Mouse (Mus musculus) hindbrain, embryonic 11.5 days (tissue): Measurements from ENCODE around the gene Mtor. TPM values are rescaled to one million over a fixed set of nuclear protein-coding genes. Genes with fewer than 3 reads are reported as not detected.

Experiments used
- ATAC-seq: fragments of 200-750 bp; cut with Nextera tagmentation; 2 replicates; pipeline ENCODE4 v1.8.0; 2017; ENCODE audit warnings: mild to moderate bottlenecking, moderate TSS enrichment, moderate library complexity; ENCODE audit not compliant: low FRiP score
- DNase-seq: peaks from one replicate; pipeline ENCODE4 v3.0.0-alpha.2; 2015; ENCODE audit warnings: low spot score
- H3K27ac ChIP-seq: fragments of 300-500 bp; sonication (generic); 2 replicates; pipeline ENCODE4 v1.5.1; 2014; ENCODE audit warnings: mild to moderate bottlenecking, low read depth, low read length
- H3K27me3 ChIP-seq: fragments of 300-500 bp; sonication (generic); 2 replicates; pipeline ENCODE4 v1.6.1; 2014; ENCODE audit warnings: mild to moderate bottlenecking, low read length, moderate library complexity, mixed read lengths; ENCODE audit not compliant: control insufficient read depth, insufficient read depth
- H3K36me3 ChIP-seq: fragments of 300-500 bp; sonication (generic); 2 replicates; pipeline ENCODE4 v1.6.1; 2014; ENCODE audit warnings: mild to moderate bottlenecking, low read length, moderate library complexity, mixed read lengths; ENCODE audit not compliant: control insufficient read depth, insufficient read depth
- H3K4me1 ChIP-seq: fragments of 300-500 bp; sonication (generic); replicated peaks from 2 replicates; pipeline ENCODE4 v1.6.1; 2014; ENCODE audit warnings: low read length, mixed read lengths; ENCODE audit not compliant: control insufficient read depth, insufficient read depth
- H3K4me2 ChIP-seq: fragments of 300-500 bp; sonication (generic); replicated peaks from 2 replicates; pipeline ENCODE4 v1.6.1; 2014; ENCODE audit warnings: mild to moderate bottlenecking, low read depth, low read length
- H3K4me3 ChIP-seq: fragments of 300-500 bp; sonication (generic); 2 replicates; pipeline ENCODE4 v1.5.1; 2014; ENCODE audit warnings: low read depth, low read length
- H3K9ac ChIP-seq: fragments of 300-500 bp; sonication (generic); 2 replicates; pipeline ENCODE4 v1.6.1; 2014; ENCODE audit warnings: low read depth, low read length
- H3K9me3 ChIP-seq: fragments of 300-500 bp; sonication (generic); 2 replicates; pipeline ENCODE4 v1.6.1; 2016; ENCODE audit warnings: low read length; ENCODE audit not compliant: control insufficient read depth
- WGBS: fragments of 180-500 bp; shearing (Covaris S2); extraction: QIAGEN DNeasy Blood & Tissue Kit; methylation state at CpG from one replicate; pipeline ENCODE4 v1.1.7; 2014; 5-methylcytosine and 5-hydroxymethylcytosine counted together
- polyA plus RNA-seq: library from polyadenylated mRNA; unstranded; fragments of >200 nt; fragmentation: Nextera tagmentation; extraction: Ambion mirVana; gene quantifications from 2 replicates; pipeline ENCODE4 v1.2.1, GENCODE M21; 2014

Mtor gene
- polyA plus RNA-seq, result 28.0 and 33.0 TPM in 2 replicates

GRCm38 (mm10) chr4:148448179-148448852, at the start of gene Mtor:
Gene Mtor (plus strand): TSS chr4:148448611.
- under 1% methylated on average over 53 of the region's 56 CpGs for WGBS
- Histone ChIP-seq H3K9me3 (no peaks in the 10 kb centered on the region), H3K9ac (peak within 1 kb of the TSS; percentile 62), H3K4me2 (peak within 1 kb of the TSS; percentile 60), H3K27ac (peak within 1 kb of the TSS; percentile 24), H3K4me1 (peaks cover 2% of the 10 kb centered on the region; the same call in 1 of the 2 replicates), H3K36me3 (no peaks in the 10 kb centered on the region), H3K4me3 (peak within 1 kb of the TSS; percentile 78), H3K27me3 (no peaks in the 10 kb centered on the region)
- peak; percentile 97 for ATAC-seq
- peak; percentile 94 for DNase-seq

GRCm38 (mm10) chr4:148399437-148400094, 48.8 kb upstream of the Mtor start:
- DNase-seq (no peak), ATAC-seq (peak; percentile 58)
- no peak overlapping the region for H3K9ac ChIP-seq
- H3K36me3 ChIP-seq, result no peaks in the 10 kb centered on the region
- no peak overlapping the region for H3K4me2 ChIP-seq
- H3K9me3 ChIP-seq, result no peaks in the 10 kb centered on the region
- H3K4me3 ChIP-seq, result no peak overlapping the region
- 43% methylated on average over 9 of the region's 9 CpGs for WGBS
- H3K27me3 ChIP-seq, result peaks cover 5% of the 10 kb centered on the region; the same call in 1 of the 2 replicates
- peak overlapping the region; percentile 84 for H3K27ac ChIP-seq
- H3K4me1 ChIP-seq, result peaks cover 12% of the 10 kb centered on the region

- H3K4me1 ChIP-seq, result peaks cover 9% of the 10 kb centered on the region
- DNase-seq, result no peak
- H3K27me3 ChIP-seq, result peaks cover 10% of the 10 kb centered on the region; the same call in 1 of the 2 replicates
- ATAC-seq, result peak; percentile 20; the same call in 1 of the 2 replicates
- 18% methylated on average over 12 of the region's 12 CpGs for WGBS
- peak overlapping the region; percentile 34; the same call in 1 of the 2 replicates for H3K9ac ChIP-seq
- H3K36me3 ChIP-seq, result no peaks in the 10 kb centered on the region
- H3K9me3 ChIP-seq, result no peaks in the 10 kb centered on the region
- no peak overlapping the region for H3K4me3 ChIP-seq
- peak overlapping the region; percentile 58; the same call in 1 of the 2 replicates for H3K27ac ChIP-seq
- no peak overlapping the region for H3K4me2 ChIP-seq
Measured at GRCm38 (mm10) chr4:148403402-148403801, 45.0 kb upstream of the Mtor start.

GRCm38 (mm10) chr4:148404748-148405147, 43.7 kb upstream of the Mtor start:
- peak; percentile 30; the same call in 1 of the 2 replicates for ATAC-seq
- H3K4me3 ChIP-seq, result no peak overlapping the region

DNA sequence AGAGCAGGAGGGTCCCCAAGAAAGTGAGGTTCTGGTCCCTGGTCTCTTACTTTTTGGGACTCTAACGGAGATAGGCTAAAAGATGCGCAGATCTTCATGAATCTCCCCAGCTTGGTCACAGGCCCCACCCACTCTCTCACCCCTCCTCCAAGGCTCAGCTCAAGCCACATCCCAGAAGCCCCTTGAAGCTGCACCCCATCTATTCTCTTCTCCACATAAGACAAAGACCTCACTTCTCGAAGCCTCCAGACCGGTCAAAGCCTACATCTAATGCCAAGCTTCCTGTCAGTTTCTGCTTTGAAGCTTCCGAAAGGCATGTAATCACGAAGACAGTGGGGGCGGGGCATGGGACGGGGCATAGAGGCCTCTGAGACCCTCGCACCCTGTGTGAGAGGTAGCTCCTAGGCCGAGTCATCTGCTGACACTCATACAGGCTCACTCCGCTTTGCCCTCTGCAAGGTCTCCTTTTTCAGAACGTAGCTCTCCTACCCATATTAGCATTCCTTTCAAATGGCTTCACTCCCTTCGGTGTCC, 43.1 kb upstream of the Mtor start:
- no peak overlapping the region for H3K27ac ChIP-seq
- H3K36me3 ChIP-seq, result no peaks in the 10 kb centered on the region
- H3K4me2 ChIP-seq, result no peak overlapping the region
- 15% methylated on average over 13 of the region's 13 CpGs for WGBS
- ATAC-seq (no peak), DNase-seq (no peak)
- peaks cover 10% of the 10 kb centered on the region; the same call in 1 of the 2 replicates for H3K27me3 ChIP-seq
- peaks cover 9% of the 10 kb centered on the region for H3K4me1 ChIP-seq
- no peak overlapping the region for H3K9ac ChIP-seq
- H3K4me3 ChIP-seq, result no peak overlapping the region
- no peaks in the 10 kb centered on the region for H3K9me3 ChIP-seq

More at GRCm38 (mm10) chr4:148404748-148405147, 43.7 kb upstream of the Mtor start:
- WGBS, result 7% methylated on average over 11 of the region's 11 CpGs
- Histone ChIP-seq H3K27ac (no peak overlapping the region), H3K9ac (no peak overlapping the region), H3K9me3 (no peaks in the 10 kb centered on the region), H3K4me1 (peaks cover 9% of the 10 kb centered on the region), H3K4me2 (no peak overlapping the region), H3K36me3 (no peaks in the 10 kb centered on the region), H3K27me3 (peaks cover 10% of the 10 kb centered on the region; the same call in 1 of the 2 replicates)
- no peak for DNase-seq

DNA sequence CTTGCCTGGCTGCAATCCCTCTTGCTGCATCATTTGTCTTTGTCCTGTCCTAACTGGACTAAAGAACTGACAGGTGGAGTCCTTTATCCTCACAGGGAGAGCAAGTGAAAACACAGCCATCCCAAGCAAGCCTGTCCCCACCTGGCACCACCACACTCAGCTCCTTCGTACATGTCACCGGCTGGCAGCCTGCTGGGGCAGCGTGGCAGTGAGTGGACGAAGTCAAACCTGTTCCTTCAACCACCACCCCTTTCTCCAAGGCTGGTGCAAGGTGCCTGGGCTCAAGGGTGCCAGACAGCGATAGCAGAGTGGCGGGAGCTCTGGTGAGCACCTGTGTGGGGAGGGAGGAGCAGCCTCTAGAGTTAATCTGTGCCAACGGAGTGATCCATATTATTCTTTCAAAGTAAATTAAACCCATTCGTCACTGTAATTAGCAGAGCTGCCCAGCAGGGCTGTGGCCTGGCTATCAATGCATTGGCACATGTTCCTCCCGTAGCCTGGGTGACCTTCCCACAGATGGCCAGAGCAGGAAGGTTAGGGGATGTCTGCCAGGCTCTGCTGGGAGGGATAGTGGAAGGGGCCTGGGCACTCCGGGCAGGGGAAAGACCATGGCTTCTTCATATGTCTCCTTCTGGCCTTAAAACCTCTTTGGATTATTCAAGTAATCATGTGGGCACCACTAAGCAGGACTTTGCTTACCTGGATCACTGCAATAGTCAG, 40.0 kb upstream of the Mtor start:
- Histone ChIP-seq H3K9ac (no peak overlapping the region), H3K27me3 (peaks cover 6% of the 10 kb centered on the region; the same call in 1 of the 2 replicates), H3K4me1 (0 out of 2 replicates have a peak, but pooled peaks cover 4% of the 10 kb centered on the region), H3K9me3 (no peaks in the 10 kb centered on the region), H3K4me3 (no peak overlapping the region), H3K4me2 (no peak overlapping the region), H3K36me3 (no peaks in the 10 kb centered on the region), H3K27ac (no peak overlapping the region)
- ATAC-seq, result no peak
- WGBS, result 67% methylated on average over 10 of the region's 10 CpGs
- no peak for DNase-seq

DNA sequence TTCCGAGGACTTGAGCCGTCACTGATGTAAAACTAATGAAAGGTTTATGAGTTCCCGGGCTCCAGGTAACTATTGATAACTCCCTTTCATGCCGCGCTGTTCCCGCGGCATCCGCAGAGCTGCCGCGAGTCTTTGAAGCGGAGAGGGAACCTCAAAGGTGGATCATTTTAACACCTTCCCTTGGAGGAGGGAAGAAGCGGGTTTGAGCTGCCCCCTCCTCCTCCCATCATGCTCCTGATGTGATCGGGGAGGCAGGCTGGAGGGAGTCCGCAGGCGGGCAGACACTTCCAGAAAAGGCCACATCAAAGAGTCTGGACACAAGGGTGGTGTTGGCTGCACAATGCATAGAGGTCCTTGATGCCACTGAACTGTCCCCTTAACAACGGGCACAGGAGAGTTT, 32.8 kb upstream of the Mtor start:
- Histone ChIP-seq H3K36me3 (no peaks in the 10 kb centered on the region), H3K4me3 (no peak overlapping the region), H3K9ac (no peak overlapping the region), H3K9me3 (no peaks in the 10 kb centered on the region), H3K27me3 (no peaks in the 10 kb centered on the region), H3K4me1 (no peaks in the 10 kb centered on the region), H3K27ac (no peak overlapping the region), H3K4me2 (no peak overlapping the region)
- WGBS, result 17% methylated on average over 16 of the region's 16 CpGs
- ATAC-seq (no peak), DNase-seq (no peak)

GRCm38 (mm10) chr4:148417074-148417526, 31.3 kb upstream of the Mtor start:
- ATAC-seq (0 out of 2 replicates have a peak, but pooled peaks have one; percentile 39), DNase-seq (no peak)
- H3K4me2 ChIP-seq, result no peak overlapping the region
- H3K36me3 ChIP-seq, result no peaks in the 10 kb centered on the region
- no peaks in the 10 kb centered on the region for H3K4me1 ChIP-seq
- H3K27me3 ChIP-seq, result no peaks in the 10 kb centered on the region
- no peaks in the 10 kb centered on the region for H3K9me3 ChIP-seq
- no peak overlapping the region for H3K4me3 ChIP-seq
- H3K27ac ChIP-seq, result no peak overlapping the region
- WGBS, result 58% methylated on average over 11 of the region's 11 CpGs
- no peak overlapping the region; the same call in 1 of the 2 replicates for H3K9ac ChIP-seq
